Mouse (Mus musculus): ENCODE measurements around the gene Gm5414. TPM values are rescaled to one million over a fixed set of nuclear protein-coding genes. Genes with fewer than 3 reads are reported as not detected.

Gene Gm5414
- polyA plus RNA-seq (2015; fragmentation: Nextera tagmentation; extraction: Ambion mirVana): not detected in 2 replicates

GRCm38 (mm10) chr15:101627884-101628283 is at the start of gene Gm5414:
Gene Gm5414 (minus strand): TSS chr15:101628188.
- H3K9me3 ChIP-seq: no peaks in the 10 kb centered on the region
- no peak within 1 kb of the TSS for H3K9ac ChIP-seq
- no peak within 1 kb of the TSS for H3K27ac ChIP-seq
- no peak within 1 kb of the TSS for H3K4me2 ChIP-seq (replicated peaks)
- H3K27me3 ChIP-seq: no peaks in the 10 kb centered on the region
- H3K36me3 ChIP-seq: no peaks in the 10 kb centered on the region
- no peaks in the 10 kb centered on the region for H3K4me1 ChIP-seq
- no peak for ATAC-seq (ENCODE audit: low FRiP score, low read depth)
- 68% methylated on average over 2 of the region's 2 CpGs for WGBS
- no peak within 1 kb of the TSS for H3K4me3 ChIP-seq

- Histone ChIP-seq H3K4me3 (no peak overlapping the region), H3K27me3 (no peaks in the 10 kb centered on the region), H3K4me1 (no peaks in the 10 kb centered on the region), H3K4me2 (replicated peaks) (no peak overlapping the region), H3K27ac (no peak overlapping the region), H3K36me3 (no peaks in the 10 kb centered on the region), H3K9me3 (no peaks in the 10 kb centered on the region), H3K9ac (no peak overlapping the region)
- no peak for ATAC-seq (ENCODE audit: low FRiP score, low read depth)
- 80% methylated on average over 1 of the region's 1 CpGs for WGBS
Observed at GRCm38 (mm10) chr15:101675978-101676377, 48.0 kb upstream of the Gm5414 start.

DNA sequence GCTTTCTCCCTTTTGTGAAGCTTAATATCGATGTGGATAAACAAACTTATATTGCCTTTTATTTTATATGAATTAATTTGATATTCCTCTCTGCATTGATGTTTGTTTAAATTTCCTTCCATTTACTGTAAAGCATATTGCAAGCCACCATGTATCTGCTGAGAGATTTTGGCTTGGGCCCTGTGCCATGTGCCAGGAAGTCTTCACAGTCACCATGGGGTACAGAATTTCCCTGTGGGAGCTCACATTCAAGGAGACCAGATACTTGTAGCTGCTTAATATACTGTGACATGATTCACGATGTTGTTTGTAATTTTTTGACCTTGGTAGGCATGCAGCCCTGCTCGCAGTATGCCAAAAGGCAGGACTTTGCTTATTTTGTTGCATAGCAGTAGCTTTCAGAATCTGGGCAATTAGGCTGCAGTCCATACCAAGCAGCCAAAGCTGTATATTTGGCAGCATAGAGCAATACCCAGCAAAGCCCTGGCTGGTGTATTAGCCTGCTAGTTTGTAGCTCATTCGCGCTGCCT is 24.8 kb upstream of the Gm5414 start:
- Histone ChIP-seq H3K4me2 (replicated peaks) (no peak overlapping the region), H3K9ac (no peak overlapping the region), H3K4me1 (no peaks in the 10 kb centered on the region), H3K27ac (no peak overlapping the region), H3K27me3 (no peaks in the 10 kb centered on the region), H3K36me3 (no peaks in the 10 kb centered on the region), H3K9me3 (no peaks in the 10 kb centered on the region), H3K4me3 (no peak overlapping the region)
- WGBS: 90% methylated on average over 5 of the region's 5 CpGs
- no peak for ATAC-seq (ENCODE audit: low FRiP score, low read depth)

GRCm38 (mm10) chr15:101647280-101647679 is 19.3 kb upstream of the Gm5414 start, which contains the start of gene Gm5478:
Gene Gm5478 (minus strand): TSS chr15:101647380.
- Histone ChIP-seq H3K4me1 (no peaks in the 10 kb centered on the region), H3K27ac (no peak within 1 kb of the TSS), H3K9ac (no peak within 1 kb of the TSS), H3K4me3 (no peak within 1 kb of the TSS), H3K4me2 (replicated peaks) (no peak within 1 kb of the TSS), H3K27me3 (no peaks in the 10 kb centered on the region), H3K9me3 (no peaks in the 10 kb centered on the region), H3K36me3 (no peaks in the 10 kb centered on the region)
- 69% methylated on average over 3 of the region's 3 CpGs for WGBS
- no peak for ATAC-seq (ENCODE audit: low FRiP score, low read depth)

GRCm38 (mm10) chr15:101599123-101599522 is 28.9 kb downstream of the Gm5414 start:
- no peak overlapping the region for H3K4me3 ChIP-seq
- H3K4me2 ChIP-seq (replicated peaks): no peak overlapping the region
- 72% methylated on average over 6 of the region's 6 CpGs for WGBS
- H3K27ac ChIP-seq: no peak overlapping the region
- no peaks in the 10 kb centered on the region for H3K4me1 ChIP-seq
- no peaks in the 10 kb centered on the region for H3K36me3 ChIP-seq
- no peak for ATAC-seq (ENCODE audit: low FRiP score, low read depth)
- H3K9ac ChIP-seq: no peak overlapping the region
- H3K27me3 ChIP-seq: no peaks in the 10 kb centered on the region
- no peaks in the 10 kb centered on the region; the same call in 1 of the 2 replicates for H3K9me3 ChIP-seq

DNA sequence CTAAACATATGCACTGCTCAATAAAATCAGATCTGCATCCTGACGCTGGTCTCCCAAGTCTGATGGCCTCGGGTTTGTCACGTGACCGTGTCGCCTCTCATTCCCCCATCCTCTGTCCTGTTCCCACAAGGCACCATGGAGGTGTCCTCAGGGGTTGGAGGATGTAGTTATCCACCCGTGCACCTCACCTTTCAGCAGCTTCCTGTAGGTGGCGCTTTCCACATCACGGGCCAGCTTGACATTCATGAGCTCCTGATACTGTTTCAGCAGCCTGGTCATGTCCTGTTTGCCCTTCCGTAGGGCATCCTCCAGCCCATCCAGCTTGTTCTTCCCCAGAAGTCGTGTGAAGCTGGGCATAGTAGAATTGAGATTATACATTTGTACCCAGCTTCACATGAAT is 39.8 kb downstream of the Gm5414 start:
- Histone ChIP-seq H3K9me3 (no peaks in the 10 kb centered on the region), H3K27ac (no peak overlapping the region), H3K4me1 (0 out of 2 replicates have a peak, but pooled peaks cover 2% of the 10 kb centered on the region), H3K27me3 (no peaks in the 10 kb centered on the region), H3K4me2 (replicated peaks) (no peak overlapping the region), H3K9ac (no peak overlapping the region), H3K36me3 (no peaks in the 10 kb centered on the region), H3K4me3 (no peak overlapping the region)
- no peak for ATAC-seq (ENCODE audit: low FRiP score, low read depth)
- WGBS: 82% methylated on average over 10 of the region's 10 CpGs

DNA sequence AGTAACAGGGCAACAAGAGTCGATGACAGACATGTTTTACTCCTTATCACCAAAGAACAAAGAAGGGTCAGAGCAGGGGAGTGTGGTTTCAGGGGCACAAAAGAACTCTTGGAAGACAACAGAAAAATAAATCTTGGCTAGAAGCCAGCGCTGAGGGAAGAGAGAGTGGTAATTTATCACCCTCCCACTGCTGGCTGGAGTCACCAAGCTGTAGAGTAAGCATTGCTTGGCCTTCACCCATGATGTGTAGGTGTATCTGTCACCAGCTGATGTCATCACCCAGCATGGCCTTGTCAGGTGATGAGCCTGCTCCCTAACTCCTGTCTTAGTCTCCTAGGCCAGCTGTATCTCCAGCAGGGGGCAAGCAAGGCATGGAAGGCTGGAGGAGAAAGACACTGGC is 43.5 kb downstream of the Gm5414 start:
- Histone ChIP-seq H3K27ac (no peak overlapping the region), H3K9ac (no peak overlapping the region), H3K4me3 (no peak overlapping the region), H3K27me3 (no peaks in the 10 kb centered on the region), H3K9me3 (no peaks in the 10 kb centered on the region), H3K36me3 (no peaks in the 10 kb centered on the region), H3K4me1 (0 out of 2 replicates have a peak, but pooled peaks cover 2% of the 10 kb centered on the region), H3K4me2 (replicated peaks) (no peak overlapping the region)
- ATAC-seq (ENCODE audit: low FRiP score, low read depth): no peak
- 52% methylated on average over 2 of the region's 2 CpGs for WGBS

- Histone ChIP-seq H3K9ac (no peak overlapping the region), H3K4me3 (no peak overlapping the region), H3K4me1 (0 out of 2 replicates have a peak, but pooled peaks cover 2% of the 10 kb centered on the region), H3K27ac (no peak overlapping the region), H3K36me3 (no peaks in the 10 kb centered on the region), H3K27me3 (no peaks in the 10 kb centered on the region), H3K9me3 (no peaks in the 10 kb centered on the region), H3K4me2 (replicated peaks) (no peak overlapping the region)
- WGBS: 74% methylated on average over 8 of the region's 8 CpGs
- no peak for ATAC-seq (ENCODE audit: low FRiP score, low read depth)
Observed at GRCm38 (mm10) chr15:101583211-101583965, 44.6 kb downstream of the Gm5414 start.

GRCm38 (mm10) chr15:101581701-101582100 is 46.3 kb downstream of the Gm5414 start:
- no peak overlapping the region for H3K9ac ChIP-seq
- H3K9me3 ChIP-seq: no peaks in the 10 kb centered on the region
- no peak overlapping the region for H3K4me2 ChIP-seq (replicated peaks)
- H3K4me1 ChIP-seq: 0 out of 2 replicates have a peak, but pooled peaks cover 2% of the 10 kb centered on the region
- no peaks in the 10 kb centered on the region for H3K27me3 ChIP-seq
- H3K4me3 ChIP-seq: no peak overlapping the region
- 69% methylated on average over 3 of the region's 3 CpGs for WGBS
- ATAC-seq (ENCODE audit: low FRiP score, low read depth): no peak
- H3K27ac ChIP-seq: no peak overlapping the region
- H3K36me3 ChIP-seq: no peaks in the 10 kb centered on the region

- Histone ChIP-seq H3K27me3 (no peaks in the 10 kb centered on the region), H3K4me1 (peaks cover 12% of the 10 kb centered on the region), H3K27ac (no peak overlapping the region), H3K4me3 (no peak overlapping the region), H3K9me3 (no peaks in the 10 kb centered on the region), H3K9ac (no peak overlapping the region), H3K4me2 (replicated peaks) (no peak overlapping the region), H3K36me3 (no peaks in the 10 kb centered on the region)
- ATAC-seq (ENCODE audit: low FRiP score, low read depth): no peak
- 92% methylated on average over 5 of the region's 5 CpGs for WGBS
Observed at GRCm38 (mm10) chr15:101575506-101575905, 52.5 kb downstream of the Gm5414 start.

All from limb, embryonic 13.5 days (tissue).